8 mouse cellular contexts compared by ENCODE assay signal in the genomic region with DNA sequence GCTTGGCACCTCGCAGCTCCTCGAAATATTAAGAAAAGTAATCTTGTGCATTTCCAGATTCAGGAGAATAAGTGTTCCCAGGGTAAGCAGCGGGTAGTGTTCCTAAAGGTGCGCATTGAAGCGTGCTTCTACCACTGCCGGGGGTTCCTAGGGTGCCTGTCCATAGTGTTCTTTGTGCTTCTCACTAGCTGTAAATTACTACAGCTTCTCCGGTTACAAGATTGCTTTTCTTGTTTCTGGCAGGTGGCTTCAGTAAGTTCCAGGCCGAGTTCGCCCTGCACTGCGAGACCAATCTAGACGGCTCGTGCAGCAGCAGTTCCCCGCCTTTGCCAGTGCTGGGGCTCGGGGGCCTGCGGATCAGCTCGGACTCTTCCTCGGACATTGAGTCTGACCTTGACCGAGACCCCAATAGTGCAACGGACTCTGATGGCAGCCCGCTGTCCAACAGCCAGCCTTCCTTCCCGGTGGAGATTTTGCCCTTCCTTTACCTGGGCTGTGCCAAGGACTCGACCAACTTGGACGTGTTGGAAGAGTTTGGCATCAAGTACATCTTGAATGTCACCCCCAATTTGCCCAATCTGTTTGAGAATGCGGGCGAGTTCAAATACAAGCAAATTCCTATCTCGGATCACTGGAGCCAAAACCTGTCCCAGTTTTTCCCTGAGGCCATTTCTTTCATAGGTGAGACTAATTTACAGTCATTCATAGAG. TPM values are rescaled to one million over a fixed set of nuclear protein-coding genes. Genes with fewer than 3 reads are reported as not detected.
A peak's percentile ranks its signal among the peaks of the same experiment; 100 is the strongest.
DNase-seq lines count a peak whose midpoint lies in the region; ATAC-seq and TF ChIP-seq lines count a peak whose summit lies in the region.

No protein-coding gene starts in this region.

- peaks cover 17% of the 10 kb centered on the region for H3K4me1 ChIP-seq in forebrain, embryonic 11.5 days (replicated peaks; ENCODE audit: control insufficient read depth, insufficient read depth, low read length)
- peaks cover 15% of the 10 kb centered on the region; the same call in 1 of the 2 replicates for H3K4me1 ChIP-seq in intestine, embryonic 15.5 days (replicated peaks)
- peaks cover 16% of the 10 kb centered on the region for H3K4me1 ChIP-seq in lung, embryonic 14.5 days (ENCODE audit: insufficient read depth)

- H3K27ac ChIP-seq in left cerebral cortex, adult 2 months, result peak overlapping the region; percentile 90
- peak overlapping the region; percentile 95 for H3K27ac ChIP-seq in forebrain, embryonic 11.5 days (ENCODE audit: low read depth, low read length)
- peak overlapping the region; percentile 98 for H3K27ac ChIP-seq in intestine, embryonic 15.5 days
- peak overlapping the region; percentile 99 for H3K27ac ChIP-seq in lung, embryonic 14.5 days (ENCODE audit: low read depth)

- no peaks in the 10 kb centered on the region for H3K9me3 ChIP-seq in forebrain, embryonic 11.5 days (ENCODE audit: control insufficient read depth, low read length)
- H3K9me3 ChIP-seq in intestine, embryonic 15.5 days, result no peaks in the 10 kb centered on the region
- no peaks in the 10 kb centered on the region for H3K9me3 ChIP-seq in lung, embryonic 14.5 days (ENCODE audit: low read depth, low read length)

- WGBS in forebrain, embryonic 11.5 days, result under 1% methylated on average over 26 of the region's 26 CpGs
- WGBS in intestine, embryonic 15.5 days, result 4% methylated on average over 26 of the region's 26 CpGs
- WGBS in lung, embryonic 14.5 days, result under 1% methylated on average over 26 of the region's 26 CpGs

- H3K4me2 ChIP-seq in forebrain, embryonic 11.5 days (ENCODE audit: low read depth, low read length, severe bottlenecking), result peak overlapping the region; percentile 81
- peak overlapping the region; percentile 89 for H3K4me2 ChIP-seq in intestine, embryonic 15.5 days (replicated peaks)
- H3K4me2 ChIP-seq in lung, embryonic 14.5 days, result peak overlapping the region; percentile 85

- H3K9ac ChIP-seq in forebrain, embryonic 11.5 days (ENCODE audit: low read length), result peak overlapping the region; percentile 90
- peak overlapping the region; percentile 61 for H3K9ac ChIP-seq in intestine, embryonic 15.5 days
- peak overlapping the region; percentile 93 for H3K9ac ChIP-seq in lung, embryonic 14.5 days

- peak overlapping the region; percentile 82 for H3K4me3 ChIP-seq in left cerebral cortex, adult 2 months
- peak overlapping the region; percentile 62 for H3K4me3 ChIP-seq in forebrain, embryonic 11.5 days (ENCODE audit: low read depth, low read length)
- peak overlapping the region; percentile 70 for H3K4me3 ChIP-seq in intestine, embryonic 15.5 days (replicated peaks)
- peak overlapping the region; percentile 90 for H3K4me3 ChIP-seq in lung, embryonic 14.5 days (ENCODE audit: low read depth, low read length)

- ATAC-seq in forebrain, embryonic 11.5 days (replicated peaks; ENCODE audit: low FRiP score), result no peak
- ATAC-seq in intestine, embryonic 15.5 days, result no peak
- no peak for ATAC-seq in lung, embryonic 14.5 days (ENCODE audit: insufficient read depth)

- H3K36me3 ChIP-seq in forebrain, embryonic 11.5 days (ENCODE audit: control insufficient read depth, insufficient read depth, low read length), result no peaks in the 10 kb centered on the region
- no peaks in the 10 kb centered on the region for H3K36me3 ChIP-seq in intestine, embryonic 15.5 days
- peaks cover 19% of the 10 kb centered on the region for H3K36me3 ChIP-seq in lung, embryonic 14.5 days (ENCODE audit: insufficient read depth)

- TF ChIP-seq CTCF in left cerebral cortex, adult 2 months (IDR thresholded peaks at IDR 0.05), result no peak
- no peak for TF ChIP-seq CTCF in lung, embryonic 14.5 days (IDR thresholded peaks at IDR 0.05; ENCODE audit: low read depth)

- peaks cover 2% of the 10 kb centered on the region; the same call in 1 of the 2 replicates for H3K27me3 ChIP-seq in forebrain, embryonic 11.5 days (ENCODE audit: control insufficient read depth, insufficient read depth, low read length)
- H3K27me3 ChIP-seq in intestine, embryonic 15.5 days (replicated peaks), result no peaks in the 10 kb centered on the region
- H3K27me3 ChIP-seq in lung, embryonic 14.5 days (ENCODE audit: insufficient read depth, low read length), result no peaks in the 10 kb centered on the region

- DNase-seq in left cerebral cortex, adult 2 months (ENCODE audit: extremely low spot score in 1 of 2, low spot score in 2 of 2), result peak in 1 of 2 experiments; percentile 34
- DNase-seq in left cerebral cortex, postnatal 14 days (ENCODE audit: low spot score in 2 of 2), result no peak
- peak; percentile 21 for DNase-seq in adipocyte (ENCODE audit: low spot score)
- peak; percentile 67 for DNase-seq in forebrain, embryonic 11.5 days (ENCODE audit: low spot score)
- peak; percentile 54 for DNase-seq in lung, embryonic 14.5 days
- peak; percentile 14 to 21 for DNase-seq in spleen, postnatal 36 days (ENCODE audit: low spot score in 2 of 2)
- no peak for DNase-seq in frontal cortex, postnatal 25 days (ENCODE audit: low spot score in 2 of 2)

- intact Hi-C loops in left cerebral cortex, adult 2 months (cut with DNase I), result loop anchor here (5.0 kb wide), 5 partner anchors 62 to 353 kb away; partner anchors contain the start of genes Galnt4 and Poc1b
- intact Hi-C loops in left cerebral cortex, postnatal 14 days (cut with DNase I), result loop anchor here (2.0 to 5.0 kb wide), 6 partner anchors 46 to 353 kb away; no protein-coding TSS in a partner anchor

RNA-seq across cellular contexts. Expression of gene Dusp6, which starts 1.4 kb away (rescaled TPM):
- total RNA-seq in left cerebral cortex, adult 2 months (2021), result 100 to 1,000 TPM; 101 to 116 TPM
- 100 to 1,000 TPM in 1 of 2 experiments, 10 to 100 TPM in 1; 88.7 to 113 TPM for total RNA-seq in left cerebral cortex, postnatal 14 days (2021)
- polyA plus RNA-seq in forebrain, embryonic 11.5 days (2014; fragmentation: Nextera tagmentation; extraction: Ambion mirVana), result 57.7 and 63.1 TPM in 2 replicates
- 33.5 and 38.1 TPM in 2 replicates for polyA plus RNA-seq in intestine, embryonic 15.5 days (2015; fragmentation: Nextera tagmentation; extraction: Ambion mirVana)
- polyA plus RNA-seq in lung, embryonic 14.5 days (2014; fragmentation: Nextera tagmentation; extraction: Ambion mirVana), result 73.4 and 76.8 TPM in 2 replicates

Comparison
In these comparisons a context has a peak if more than half of its experiments do, and no peak if none do; other contexts are left out.
1. DNase-seq: peak in adipocyte (single experiment), forebrain, embryonic 11.5 days (single experiment), lung, embryonic 14.5 days (single experiment) and spleen, postnatal 36 days (2 of 2); none in left cerebral cortex, postnatal 14 days (0 of 2) and frontal cortex, postnatal 25 days (0 of 2).
2. Peak in every context shown above with its lines, with median percentiles within 50 percentile points of each other: H3K27ac ChIP-seq, H3K4me3 ChIP-seq, H3K4me2 ChIP-seq and H3K9ac ChIP-seq.